Mouse (Mus musculus) CH12.LX (cell line): Measurements from ENCODE around the gene Gas1.

Experiments
- CHD2 ChIP-seq: IDR thresholded peaks from 2 replicates; pipeline ENCODE4 v1.6.1; 2011; ENCODE audit warnings: low read length, improper control_type of control experiment
- CTCF ChIP-seq, 2 experiments: IDR thresholded peaks in 1 of 2; conservative IDR thresholded peaks in 1 of 2; 2 replicates each; pipeline ENCODE4 v1.5.1; 2011 to 2012; ENCODE audit warnings: low read depth in 2 of 2, low read length in 2 of 2, improper control_type of control experiment in 1 of 2, inconsistent platforms in 1 of 2, mild to moderate bottlenecking in 1 of 2, moderate library complexity in 1 of 2
- E2F4 ChIP-seq: IDR thresholded peaks from 2 replicates; pipeline ENCODE4 v1.6.1; 2011; ENCODE audit warnings: low read depth, low read length, improper control_type of control experiment; ENCODE audit not compliant: insufficient replicate concordance
- ETS1 ChIP-seq: conservative IDR thresholded peaks from 2 replicates; pipeline ENCODE4 v1.6.1; 2012; ENCODE audit warnings: low read depth, mild to moderate bottlenecking, inconsistent platforms, low read length, improper control_type of control experiment, moderate library complexity
- IRF4 ChIP-seq: IDR thresholded peaks from 2 replicates; pipeline ENCODE4 v1.6.1; 2014; ENCODE audit warnings: low read depth, mild to moderate bottlenecking, inconsistent platforms, low read length, improper control_type of control experiment
- JUND ChIP-seq: conservative IDR thresholded peaks from 2 replicates; pipeline ENCODE4 v1.6.1; 2011; ENCODE audit warnings: low read depth, low read length, improper control_type of control experiment
- KAT2A ChIP-seq: IDR thresholded peaks from 2 replicates; pipeline ENCODE4 v1.6.1; 2012; ENCODE audit warnings: low read length, improper control_type of control experiment, inconsistent platforms; ENCODE audit not compliant: insufficient replicate concordance
- MAFK ChIP-seq: IDR thresholded peaks from 2 replicates; pipeline ENCODE4 v1.6.1; 2011; ENCODE audit warnings: low read length, improper control_type of control experiment; ENCODE audit not compliant: insufficient replicate concordance
- MYC ChIP-seq: IDR thresholded peaks from 2 replicates; pipeline ENCODE4 v1.6.1; 2011; ENCODE audit warnings: low read depth, mild to moderate bottlenecking, improper control_type of control experiment, low read length
- NRF1 ChIP-seq: IDR thresholded peaks from 2 replicates; pipeline ENCODE4 v1.6.1; 2014; ENCODE audit warnings: low read depth, mild to moderate bottlenecking, inconsistent platforms, low read length, improper control_type of control experiment, moderate library complexity
- POLR2A ChIP-seq: IDR thresholded peaks from 2 replicates; pipeline ENCODE4 v1.6.1; 2011; ENCODE audit warnings: low read depth, mild to moderate bottlenecking, improper control_type of control experiment, low read length
- SIN3A ChIP-seq: IDR thresholded peaks from 2 replicates; pipeline ENCODE4 v1.6.1; 2012; ENCODE audit warnings: low read length, improper control_type of control experiment, inconsistent platforms
- ZKSCAN1 ChIP-seq: IDR thresholded peaks from 2 replicates; pipeline ENCODE4 v1.6.1; 2012; ENCODE audit warnings: low read depth, inconsistent platforms, low read length, improper control_type of control experiment, borderline replicate concordance
- ZNF384 ChIP-seq: IDR thresholded peaks from 2 replicates; pipeline ENCODE4 v1.6.1; 2012; ENCODE audit warnings: low read depth, low read length, improper control_type of control experiment, inconsistent platforms

DNA sequence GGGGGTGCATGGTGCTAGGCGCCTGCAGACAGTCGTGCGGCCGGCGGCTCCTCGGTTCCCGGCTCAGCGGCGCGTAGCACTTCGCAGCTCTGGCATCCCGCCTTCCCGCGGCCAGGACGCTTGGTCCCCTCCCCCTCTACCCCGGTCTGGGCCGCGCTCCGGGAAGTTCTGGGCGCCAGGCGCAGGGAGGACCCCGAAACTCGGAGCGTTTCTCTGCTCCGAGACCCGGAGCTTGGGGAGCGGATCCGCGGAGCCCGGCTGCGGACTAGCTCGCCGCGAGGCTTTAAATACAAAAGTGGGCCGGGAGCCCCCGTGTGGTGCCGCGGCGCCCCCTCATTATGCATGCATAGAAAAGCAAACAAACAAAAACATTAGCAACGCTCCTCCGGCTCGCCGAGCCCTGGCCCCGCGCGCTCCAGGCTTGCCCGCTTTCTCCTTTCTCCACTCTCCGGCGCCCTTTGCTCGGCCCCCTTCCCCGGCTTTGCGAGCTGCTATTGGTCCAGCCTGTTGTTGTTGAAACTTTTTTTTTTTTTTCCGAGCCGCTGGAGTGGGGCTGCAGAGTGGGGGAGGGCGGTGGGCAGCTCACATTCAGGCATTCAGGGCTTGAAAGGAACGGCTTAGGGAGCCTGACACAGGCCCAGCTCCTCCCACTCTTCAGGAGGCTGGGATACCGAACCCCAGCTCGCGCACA lies at the start of gene Gas1:
- TF ChIP-seq JUND (no peak), MYC (no peak), IRF4 (no peak), POLR2A (no peak), MAFK (no peak), ZKSCAN1 (no peak), NRF1 (no peak), CTCF (conservative IDR thresholded peaks at IDR 0.05 in 1 of 2, IDR thresholded peaks at IDR 0.05 in 1 of 2; ENCODE audit: low read depth in 2 of 2, low read length in 2 of 2) (no peak), SIN3A (no peak), E2F4 (no peak), ETS1 (no peak), KAT2A (no peak), ZNF384 (no peak), CHD2 (no peak)
